Mouse (Mus musculus) kidney, postnatal 4 days (tissue): ENCODE measurements at regions not wholly inside any gene's neighbourhood (a gene's known extent, or its start where the extent isn't known, plus 50 kb on each side); places are given as distances from the start of the nearest gene placed in this dataset.

ENCODE experiments used
- DNase-seq, 2 experiments: peaks; one replicate each; pipeline ENCODE4 v3.0.0; 2021; ENCODE audit warnings: mixed read lengths in 2 of 2

DNA sequence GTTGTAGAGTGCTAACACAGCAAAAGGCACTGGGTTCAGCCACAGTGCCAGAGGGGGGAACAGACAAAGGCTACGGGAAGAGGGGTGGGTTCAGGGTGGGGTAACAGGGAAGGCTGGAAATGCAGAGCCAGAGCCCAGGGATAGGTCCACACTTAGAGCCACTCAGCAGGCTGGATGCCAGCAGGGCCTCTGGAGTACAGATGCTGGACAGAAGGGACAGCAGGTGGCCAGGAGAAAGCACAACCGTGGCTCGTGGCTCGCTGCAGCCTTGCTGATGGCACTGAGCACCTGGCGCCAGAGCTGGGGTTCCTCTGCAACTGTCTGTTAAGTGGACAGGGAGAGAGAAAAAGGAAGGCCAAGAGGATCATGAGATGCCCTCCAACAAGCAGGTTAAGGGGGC is 174.2 kb downstream of the Mroh4 start:
- no peak for DNase-seq

DNA sequence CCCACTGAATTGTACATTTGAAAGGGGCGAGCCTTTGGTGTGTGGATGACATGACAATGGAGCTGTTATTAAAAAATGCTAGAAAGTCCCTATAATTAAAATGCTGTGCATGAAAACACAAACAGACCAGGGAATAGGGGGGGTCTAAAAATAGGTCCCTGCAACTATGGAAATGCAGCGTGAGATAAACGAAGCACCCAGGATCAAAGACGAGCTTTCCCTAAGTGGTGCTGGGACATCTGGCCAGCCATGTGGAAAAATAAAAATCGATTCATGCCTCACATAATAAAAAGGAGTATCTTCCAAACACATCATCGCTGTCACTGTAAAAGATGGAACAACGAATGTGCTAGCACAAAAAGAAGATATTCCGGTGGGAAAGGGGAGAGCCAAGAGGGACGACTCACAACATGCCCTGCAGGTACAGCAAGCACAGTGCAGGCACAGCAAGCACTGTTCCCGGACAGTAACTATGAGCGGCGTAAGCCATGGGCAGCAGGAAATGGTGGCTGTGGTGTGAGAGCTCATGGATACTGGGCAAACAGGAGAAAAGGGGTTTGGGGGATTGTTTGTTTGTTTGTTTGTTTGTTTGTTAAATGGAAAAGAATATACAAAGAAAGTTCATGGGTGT is 176.7 kb downstream of the Mroh4 start:
- no peak for DNase-seq

DNA sequence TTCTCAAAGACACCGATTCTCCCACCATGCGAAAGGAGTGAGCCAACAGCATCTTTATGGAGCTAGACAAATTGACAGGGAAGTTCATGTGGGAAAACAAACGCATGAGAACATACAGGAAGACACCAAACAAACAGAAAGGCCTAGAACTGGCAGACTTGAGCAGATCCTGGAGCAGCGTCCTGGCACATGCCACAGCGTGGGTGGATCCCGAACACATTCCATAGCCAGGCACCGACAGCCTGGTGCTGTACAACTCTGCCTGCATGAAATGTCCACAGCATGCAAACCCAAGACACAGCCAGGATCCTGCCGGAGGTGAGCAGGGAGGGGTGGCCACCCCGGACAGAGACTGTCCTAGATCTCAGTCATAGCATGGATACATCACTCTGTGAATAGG is 177.2 kb downstream of the Mroh4 start:
- DNase-seq, result no peak

DNA sequence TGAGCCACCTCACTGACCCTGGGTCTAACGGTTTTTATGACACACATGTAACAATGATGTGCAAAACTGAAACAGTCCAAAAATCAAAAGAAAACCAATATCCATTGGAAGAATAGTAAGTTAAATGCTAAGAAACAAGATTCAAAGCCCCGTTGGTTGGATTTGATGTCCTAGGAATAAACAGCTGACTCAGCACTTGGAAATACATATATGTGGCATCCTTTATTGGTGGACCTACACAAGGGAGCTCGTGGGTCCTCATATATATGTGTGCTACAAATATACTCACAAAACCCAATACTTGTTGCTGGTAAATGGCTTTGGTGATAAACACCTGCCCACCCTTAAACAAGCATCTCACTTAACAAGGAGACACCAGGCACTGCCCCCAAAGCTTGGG is 178.2 kb downstream of the Mroh4 start:
- no peak for DNase-seq

DNA sequence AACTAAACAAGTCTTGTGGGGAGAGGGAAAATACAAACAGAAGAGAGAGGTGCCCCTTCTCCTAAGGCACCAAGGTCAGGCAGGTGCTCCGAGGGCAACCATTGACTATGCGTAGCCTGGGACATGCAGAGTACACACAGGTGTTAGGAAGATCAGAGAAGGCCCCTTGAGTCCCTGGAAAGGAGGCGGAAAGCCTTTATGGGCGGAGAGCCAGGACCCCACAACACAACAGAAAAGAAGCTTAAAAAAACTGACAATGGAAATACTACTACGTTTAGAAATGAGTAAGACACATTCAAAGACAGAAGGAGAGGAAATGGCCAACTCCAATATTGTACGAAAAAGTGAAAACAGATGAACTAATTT is 179.5 kb downstream of the Mroh4 start:
- no peak for DNase-seq

DNA sequence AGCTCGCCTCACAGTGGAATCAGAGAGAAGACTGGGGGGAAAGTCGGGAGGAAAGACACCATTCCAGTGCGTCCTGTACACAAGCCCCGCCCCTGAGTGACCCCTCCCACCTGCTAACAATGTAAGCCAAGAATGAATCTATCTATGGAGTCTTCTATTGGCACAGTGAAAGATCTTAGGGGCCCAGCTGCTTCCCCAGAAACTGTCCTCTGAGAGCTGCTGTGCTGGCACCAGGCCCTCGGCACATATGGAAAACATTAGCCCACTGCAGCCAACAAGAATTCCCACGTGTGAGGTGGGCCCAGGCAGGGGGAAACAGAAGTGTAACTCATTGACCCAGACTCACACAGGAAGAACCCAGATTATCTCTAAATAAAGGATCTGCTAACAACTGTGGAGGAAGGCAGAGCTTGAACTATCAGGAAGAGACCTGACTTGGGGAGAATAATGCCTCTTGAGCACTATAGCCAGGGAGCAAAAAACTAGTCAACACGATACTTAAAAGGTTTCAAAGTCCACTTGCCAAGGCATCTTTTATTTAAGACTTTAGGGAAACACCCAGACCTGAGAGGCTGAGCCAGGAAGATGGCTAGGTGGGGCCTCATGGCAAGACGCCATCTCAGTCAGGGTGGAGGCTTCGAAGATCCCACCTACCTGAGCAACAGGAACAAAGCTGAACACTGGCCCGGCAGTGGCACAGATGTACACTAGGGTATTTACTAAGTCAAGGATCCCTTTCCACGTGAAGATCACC is 180.1 kb downstream of the Mroh4 start:
- DNase-seq, result peak in 1 of 2 experiments; percentile 9

DNA sequence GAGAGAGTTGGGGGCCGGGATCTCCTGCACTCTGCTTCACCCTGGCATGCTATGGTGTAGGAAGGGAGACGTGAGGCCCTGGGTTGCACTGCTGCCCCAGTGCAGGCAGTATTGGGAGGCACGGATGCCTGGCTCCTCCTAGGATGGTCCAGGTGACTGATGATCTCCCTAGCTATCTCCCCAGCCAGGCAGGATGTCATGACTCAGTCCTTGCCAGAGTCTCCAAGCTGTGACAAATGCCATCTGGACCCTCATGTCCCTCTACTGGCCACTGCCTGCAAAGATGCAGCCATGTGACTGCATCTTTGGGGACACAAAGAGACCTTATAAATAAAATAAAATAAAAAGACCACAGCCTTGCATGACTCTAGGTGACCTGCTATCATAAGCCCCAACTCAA is 181.6 kb downstream of the Mroh4 start:
- no peak for DNase-seq

DNA sequence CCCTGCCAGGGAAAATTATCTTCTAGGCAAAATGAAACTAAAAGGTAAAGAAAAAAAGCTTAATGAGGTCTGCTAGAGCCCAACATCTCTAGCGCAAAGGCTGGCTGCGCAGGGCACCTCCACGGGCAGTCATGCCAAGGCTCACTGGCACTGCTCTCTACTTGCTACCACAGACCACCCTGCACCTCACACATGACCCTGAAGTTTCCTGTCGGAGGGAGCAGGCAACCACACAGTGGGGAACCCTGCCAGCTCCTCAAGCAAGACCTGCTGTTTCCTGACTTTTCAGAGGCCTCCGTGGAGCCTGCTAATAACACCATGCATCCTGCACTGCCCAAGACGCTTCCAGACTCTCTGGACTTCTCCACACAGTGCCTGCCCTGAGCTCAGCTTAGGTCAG is 182.3 kb downstream of the Mroh4 start:
- no peak for DNase-seq

DNA sequence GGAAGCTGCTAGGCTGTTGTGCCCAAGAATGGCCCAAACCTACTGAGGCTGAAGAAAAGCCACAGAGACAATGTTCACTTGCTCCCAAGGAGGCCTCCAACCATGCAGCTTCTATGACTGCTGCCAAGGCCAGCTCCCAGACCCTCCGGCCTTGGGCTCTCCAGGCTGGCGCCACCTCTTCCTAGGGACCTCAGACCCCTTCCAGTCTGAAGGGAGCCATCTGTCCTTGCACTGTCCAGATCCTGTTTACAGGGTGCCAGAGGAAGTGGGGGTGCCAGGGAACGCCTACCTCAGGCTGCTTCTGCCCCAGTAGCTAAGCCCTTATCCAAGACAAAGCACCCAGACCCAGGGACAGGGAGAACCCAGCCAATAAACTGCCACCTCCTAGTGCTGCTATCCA is 183.7 kb downstream of the Mroh4 start:
- no peak for DNase-seq

DNA sequence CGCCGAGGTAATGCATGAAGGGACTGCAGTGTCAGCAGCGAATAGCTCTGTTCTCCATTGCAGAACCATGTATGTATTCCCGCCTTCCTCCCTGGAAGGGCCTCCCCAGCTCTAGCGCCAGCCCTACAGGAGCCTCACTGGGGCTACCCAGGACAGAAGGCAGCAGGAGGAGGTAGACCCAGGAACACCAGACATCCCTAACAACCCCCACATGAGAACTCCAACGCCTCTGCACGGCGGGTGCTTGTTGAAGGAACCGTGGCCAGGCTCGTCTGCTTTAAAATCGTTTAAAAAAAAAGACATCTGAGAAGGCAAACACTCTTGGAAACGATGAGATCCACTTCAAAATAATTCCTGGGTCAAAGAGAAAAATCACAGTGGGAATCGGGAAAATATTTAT is 194.3 kb downstream of the Mroh4 start:
- DNase-seq, result no peak

DNA sequence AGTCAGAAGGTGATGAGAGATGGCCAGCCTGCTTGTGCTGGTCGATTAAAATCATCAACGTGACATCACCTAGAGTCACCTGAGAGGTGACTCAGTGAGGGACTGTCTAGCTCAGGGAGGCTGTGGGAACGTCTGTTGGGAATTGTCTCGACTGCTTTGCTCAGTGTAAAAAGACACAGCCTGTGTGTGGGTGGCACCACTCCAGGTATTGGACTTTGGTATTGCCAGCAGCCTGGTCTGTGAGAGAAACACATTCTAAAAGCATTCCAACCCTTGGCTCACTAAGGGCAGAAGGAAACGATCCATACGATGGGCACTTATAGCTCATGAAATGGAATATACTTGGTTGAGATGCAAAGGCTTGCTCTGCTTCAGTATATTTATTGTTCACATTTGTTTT is 209.2 kb downstream of the Mroh4 start:
- DNase-seq, result no peak

DNA sequence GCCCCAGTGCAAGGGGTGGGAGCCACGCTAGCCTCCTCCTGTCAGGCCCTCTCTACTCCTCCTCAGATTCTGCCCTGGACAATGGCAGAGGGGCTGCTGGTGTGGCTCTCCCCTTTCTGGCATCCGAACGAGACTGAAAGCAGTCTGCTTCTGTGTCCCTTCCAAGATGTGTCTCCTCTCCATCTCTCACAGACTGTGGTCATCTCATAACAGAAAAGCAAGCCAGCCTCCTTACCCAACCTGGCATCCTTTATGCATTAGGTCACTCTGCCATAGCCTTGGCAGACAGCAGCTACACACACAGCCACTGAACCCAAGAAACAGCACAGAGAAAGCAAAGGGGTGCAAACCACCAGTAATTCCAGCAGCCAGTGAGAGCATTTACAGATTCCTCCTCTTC is 213.2 kb downstream of the Mroh4 start:
- DNase-seq, result no peak

DNA sequence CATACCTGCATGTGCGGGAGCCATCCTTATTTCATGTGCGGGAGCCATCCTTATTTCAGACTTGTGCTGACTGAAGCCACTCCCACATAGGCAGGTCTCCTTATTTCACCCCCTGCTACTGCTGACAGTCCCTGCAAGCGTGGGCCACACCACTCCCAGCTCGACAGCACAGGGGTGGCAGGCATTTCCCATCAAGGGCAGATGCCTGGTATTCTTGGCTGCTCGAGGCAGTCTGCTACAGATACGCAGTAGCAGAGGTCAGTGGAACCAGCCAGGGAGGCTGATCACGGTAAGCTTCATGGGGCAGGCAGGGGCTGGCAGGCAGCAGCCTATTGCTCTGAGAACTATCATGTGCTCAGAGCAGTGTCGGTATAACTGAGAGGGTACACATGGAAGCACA is 215.6 kb downstream of the Mroh4 start:
- no peak for DNase-seq

DNA sequence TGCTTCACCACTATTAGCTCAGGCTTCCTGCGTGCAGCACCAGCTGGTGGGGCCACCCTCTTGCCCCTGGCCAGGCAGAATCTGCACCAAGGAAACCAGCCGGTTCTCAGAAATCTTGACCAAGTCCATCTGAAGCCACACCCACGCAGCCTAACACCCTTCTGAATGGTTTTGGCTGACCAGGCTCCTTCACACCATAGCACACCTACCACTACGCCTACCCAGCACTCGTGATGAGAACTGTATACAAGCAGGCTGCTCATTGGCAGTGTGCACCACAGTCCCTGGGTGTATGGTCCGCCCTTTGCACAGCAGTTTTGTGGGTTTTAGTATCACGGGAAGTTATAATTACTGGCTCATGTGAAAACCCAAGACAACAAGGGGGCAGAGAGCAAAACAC is 217.5 kb downstream of the Mroh4 start:
- no peak for DNase-seq

DNA sequence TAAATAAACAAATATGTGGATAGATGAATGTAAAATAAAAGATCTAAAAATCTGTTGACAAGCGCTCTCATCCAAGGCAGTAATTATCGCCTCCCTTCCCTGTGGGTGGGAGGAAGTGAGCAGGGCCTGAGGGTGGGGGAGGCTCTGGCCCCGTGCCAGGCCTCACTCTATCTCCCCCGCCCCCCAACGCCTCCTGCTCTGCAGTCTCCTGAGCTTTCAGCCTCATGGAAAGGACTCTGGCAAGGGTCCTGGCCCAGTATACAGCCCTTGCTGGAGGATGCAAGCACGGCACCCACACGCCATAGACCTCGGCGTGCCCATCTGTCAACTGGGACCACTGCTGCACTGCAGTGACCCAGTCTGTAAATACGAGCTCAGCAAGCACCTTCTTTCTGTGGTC is 222.9 kb downstream of the Mroh4 start:
- DNase-seq, result peak; percentile 4 to 11

DNA sequence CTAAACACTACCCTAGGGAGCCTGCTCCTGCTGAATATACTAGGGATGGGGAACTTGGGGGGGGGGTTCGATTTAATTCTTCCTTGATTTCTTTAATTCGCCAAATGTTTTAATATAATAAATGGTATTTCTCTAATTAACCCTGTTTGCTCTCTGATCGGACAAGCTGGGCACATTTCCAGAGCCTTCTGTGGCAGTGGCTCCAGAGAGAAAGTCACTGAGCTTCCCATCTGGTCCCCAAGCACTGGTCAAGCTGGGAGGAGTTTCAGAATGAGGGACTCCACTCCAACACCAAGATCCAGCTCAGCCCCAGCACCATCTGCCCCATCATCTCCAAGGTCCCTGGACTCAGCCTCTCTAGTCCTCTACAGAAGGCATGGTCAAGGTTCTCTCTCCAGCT is 223.9 kb downstream of the Mroh4 start:
- no peak for DNase-seq

DNA sequence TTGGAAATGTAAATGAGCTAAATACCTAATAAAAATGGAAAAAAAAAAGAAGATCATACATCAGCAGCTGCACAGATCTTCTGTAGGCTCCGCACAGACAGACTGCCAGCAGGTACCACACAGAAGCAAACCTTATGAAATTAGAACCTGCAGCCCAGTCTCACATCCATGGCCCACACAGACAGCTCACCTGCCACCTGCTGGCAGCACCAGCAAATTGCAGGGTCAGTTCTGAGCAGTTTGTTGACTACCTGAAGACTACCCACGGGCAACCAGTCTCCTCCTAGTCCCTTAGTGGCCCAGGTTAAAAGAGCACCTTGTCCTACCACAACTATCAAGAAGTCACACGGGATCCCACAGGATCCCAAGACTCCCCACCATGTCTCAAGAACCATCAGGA is 225.1 kb downstream of the Mroh4 start:
- peak; percentile 5 to 8 for DNase-seq

DNA sequence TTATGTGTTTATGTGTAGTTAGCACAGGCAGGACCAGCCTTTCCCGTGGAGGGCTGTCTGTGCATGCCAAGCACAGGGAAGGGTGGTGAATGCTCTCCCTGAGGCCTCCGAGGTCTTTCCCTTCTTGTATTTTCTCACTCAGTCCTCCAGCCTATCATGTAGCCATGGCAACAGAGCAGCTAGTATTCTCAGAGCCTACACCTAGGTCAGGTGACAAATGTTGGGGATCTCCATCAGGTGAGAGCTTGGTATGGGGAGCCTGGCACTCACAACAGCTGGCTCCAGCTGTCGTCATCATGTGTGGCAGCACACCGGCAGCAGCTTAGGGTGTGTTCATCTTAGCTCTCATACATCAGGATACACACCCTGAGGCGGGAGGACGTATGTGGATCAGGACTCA is 231.3 kb downstream of the Mroh4 start:
- DNase-seq, result no peak

DNA sequence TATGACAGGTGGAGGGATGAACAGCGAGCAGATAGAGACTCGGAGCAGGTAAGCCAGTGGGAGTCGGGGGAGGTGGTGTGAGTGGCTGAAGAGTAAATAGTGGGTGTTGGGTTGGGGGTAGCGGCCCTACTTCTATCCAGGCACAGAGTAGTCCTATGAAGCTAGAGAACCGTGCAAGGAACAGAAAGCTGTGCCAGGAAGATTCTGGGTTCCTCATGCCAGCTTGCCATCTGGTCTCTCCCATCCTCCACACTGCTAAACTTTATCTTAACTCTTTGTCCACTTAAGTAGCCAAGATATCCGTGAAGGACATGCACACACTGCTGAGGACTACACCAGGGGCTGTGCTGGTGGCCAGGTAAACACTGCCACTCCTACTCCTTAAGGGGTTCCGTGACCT is 234.9 kb downstream of the Mroh4 start:
- no peak for DNase-seq

DNA sequence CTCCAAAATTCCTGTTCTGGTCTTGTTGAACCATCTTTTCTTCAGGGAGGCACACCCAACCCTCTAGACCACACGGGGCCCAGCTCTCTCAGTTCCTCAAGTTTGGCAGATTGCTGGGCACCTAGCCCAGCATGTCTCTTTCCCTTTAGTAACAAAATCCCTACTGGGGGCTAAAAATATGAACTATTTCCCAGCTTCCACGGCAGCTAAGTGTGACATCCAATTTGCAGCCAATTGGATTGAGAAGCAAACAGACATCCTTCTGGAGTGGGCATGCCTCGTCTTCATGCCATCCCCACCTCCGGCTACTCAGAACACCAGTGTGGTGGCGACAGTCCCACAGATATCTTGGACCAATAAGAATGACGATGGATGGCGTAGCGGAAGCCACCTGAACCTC is 240.1 kb downstream of the Mroh4 start:
- DNase-seq, result no peak

DNA sequence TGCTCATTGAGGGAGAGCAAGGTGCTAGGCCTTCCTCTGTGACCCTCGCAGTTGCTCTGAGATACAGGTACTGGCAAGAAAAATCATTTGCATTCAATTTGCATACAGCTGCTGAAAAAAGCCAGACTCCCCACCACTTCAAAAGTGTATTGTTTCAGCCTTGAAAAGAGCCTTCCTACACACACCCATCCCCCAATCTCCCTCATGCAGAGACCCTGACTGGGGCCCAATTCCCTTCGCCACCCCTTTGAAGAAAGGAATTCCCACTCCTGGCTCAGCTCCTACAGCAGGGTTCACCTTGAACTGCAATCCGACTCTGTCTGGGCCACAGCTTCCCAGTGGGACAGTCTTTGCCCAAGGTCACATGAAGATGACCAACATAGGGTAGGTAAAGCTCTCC is 248.6 kb downstream of the Mroh4 start:
- DNase-seq, result no peak

DNA sequence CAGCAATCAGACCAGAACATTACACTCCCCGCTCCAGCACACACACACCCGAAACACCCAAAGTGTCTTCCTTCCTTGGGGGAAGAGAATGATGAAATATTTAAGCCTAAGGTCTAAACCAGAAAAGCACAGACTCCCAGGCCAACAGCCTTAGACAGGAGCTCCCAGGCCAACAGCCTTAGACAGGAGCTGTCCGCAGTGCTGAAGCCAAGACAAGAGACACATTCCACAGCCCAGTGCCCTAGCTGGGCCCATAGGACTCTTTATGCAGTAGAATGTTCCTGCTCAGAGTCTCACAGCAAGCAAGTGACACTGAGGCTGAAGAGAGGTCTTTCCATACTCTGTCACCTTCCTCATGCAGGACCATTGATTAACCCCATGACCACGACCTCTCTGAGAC is 253.6 kb downstream of the Mroh4 start:
- DNase-seq, result peak; percentile 84 to 86

DNA sequence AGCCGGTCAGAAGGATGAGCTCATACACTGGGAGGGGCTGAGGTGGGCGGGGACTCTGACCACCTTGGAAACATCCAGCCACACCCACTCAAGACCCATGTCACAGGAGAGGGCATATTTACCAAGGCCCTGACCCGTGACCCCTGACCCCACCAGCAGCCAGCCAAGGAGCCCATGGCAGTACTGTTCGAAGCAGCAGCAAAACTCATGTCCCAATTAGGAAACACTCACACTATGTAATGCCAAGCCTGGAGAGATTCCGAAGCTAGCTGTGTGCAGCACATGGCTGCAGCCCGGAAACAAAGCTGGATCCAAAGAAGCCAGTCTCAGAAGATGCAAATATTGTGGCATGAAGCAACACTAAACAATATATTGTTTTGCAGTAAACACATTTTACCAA is 256.8 kb downstream of the Mroh4 start:
- no peak for DNase-seq

DNA sequence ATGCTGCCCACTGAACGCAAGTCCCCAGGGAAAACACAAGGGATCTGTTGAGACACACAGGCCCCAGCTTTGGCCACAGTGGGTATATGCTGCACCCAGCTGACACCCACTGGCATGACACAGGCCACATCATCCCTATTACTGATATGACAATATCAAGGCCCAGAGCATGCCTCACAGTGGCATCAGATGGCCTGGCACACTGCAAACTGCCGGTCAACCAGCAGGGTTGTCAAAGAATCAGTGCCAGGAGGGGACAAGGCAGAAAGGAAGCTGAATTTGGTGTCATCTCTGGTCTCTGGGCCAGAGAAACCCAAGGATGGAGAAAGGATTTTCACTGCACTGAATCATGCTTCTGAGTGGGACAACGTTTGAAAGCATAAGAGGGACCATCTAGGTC is 266.7 kb downstream of the Mroh4 start:
- DNase-seq, result no peak

DNA sequence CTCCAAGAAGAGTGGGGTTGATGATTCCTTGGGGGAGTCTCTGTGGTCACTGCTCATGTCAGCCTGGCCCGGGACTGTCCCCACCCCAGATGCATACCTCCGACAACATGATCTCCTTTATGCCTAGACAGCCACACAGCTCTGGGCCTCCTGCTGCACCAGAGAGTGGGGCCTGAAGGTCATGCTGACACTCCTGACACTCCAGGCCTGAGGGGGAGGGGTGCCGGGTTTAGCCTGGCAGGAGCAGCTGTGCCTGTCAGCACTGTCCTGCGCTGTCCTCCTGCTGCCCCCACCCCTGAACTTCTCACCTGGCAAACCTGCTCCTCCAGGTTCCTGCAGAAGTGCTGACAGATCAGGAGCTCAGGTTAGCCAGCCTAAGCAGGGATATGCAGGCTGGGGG is 288.2 kb downstream of the Mroh4 start:
- DNase-seq, result no peak
